Mouse (Mus musculus) 3134 (cell line): ENCODE measurements at regions not wholly inside any gene's neighbourhood (a gene's known extent, or its start where the extent isn't known, plus 50 kb on each side); places are given as distances from the start of the nearest gene placed in this dataset.
"Not testable (repeated sequence)": the region's sequence is repeated elsewhere in the genome, so short reads cannot be mapped to it uniquely, and the experiment has no call there.

Experiments used
- DNase-seq: peaks from one replicate; pipeline ENCODE4 v3.0.0-alpha.2; 2011; ENCODE audit warnings: low spot score; ENCODE audit not compliant: insufficient read length; ENCODE audit errors: extremely low read depth

DNA sequence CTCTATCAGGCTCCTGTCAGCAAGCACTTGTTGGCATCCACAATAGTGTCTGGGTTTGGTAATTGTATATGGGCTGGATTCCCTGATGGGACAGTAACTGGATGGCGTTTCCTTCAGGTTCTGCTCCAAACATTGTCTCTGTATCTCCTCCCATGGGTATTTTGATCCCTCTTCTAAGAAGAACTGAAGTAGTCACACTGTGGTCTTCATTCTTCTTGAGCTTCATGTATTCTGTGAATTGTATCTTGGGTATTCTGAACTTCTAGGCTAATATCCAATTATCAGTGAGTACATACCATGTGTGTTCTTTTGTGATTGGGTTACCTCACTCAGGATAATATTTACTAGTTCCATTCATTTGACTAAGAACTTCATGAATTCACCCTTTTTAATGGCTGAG lies 119.2 kb upstream of the Gm21119 start:
- DNase-seq, result not testable (repeated sequence)

DNA sequence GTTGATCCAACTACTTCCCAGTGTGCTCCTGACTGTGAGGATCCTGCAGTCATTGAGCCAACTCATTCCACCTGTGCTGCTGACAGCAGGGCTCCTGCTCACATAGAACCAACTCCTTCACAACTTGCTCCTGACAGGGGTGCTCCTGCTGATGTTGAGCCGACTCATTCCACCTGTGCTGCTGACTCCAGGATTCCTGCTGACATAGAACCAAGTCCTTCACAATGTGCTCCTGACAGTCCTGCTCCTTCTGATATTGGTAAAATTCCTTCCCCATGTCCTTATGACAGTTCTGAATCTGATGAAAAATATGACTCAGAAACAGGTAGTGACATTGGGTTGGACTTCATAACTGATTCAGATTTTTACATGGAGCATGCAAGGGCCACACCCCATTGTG lies 100.8 kb upstream of the Gm21119 start:
- not testable (repeated sequence) for DNase-seq

DNA sequence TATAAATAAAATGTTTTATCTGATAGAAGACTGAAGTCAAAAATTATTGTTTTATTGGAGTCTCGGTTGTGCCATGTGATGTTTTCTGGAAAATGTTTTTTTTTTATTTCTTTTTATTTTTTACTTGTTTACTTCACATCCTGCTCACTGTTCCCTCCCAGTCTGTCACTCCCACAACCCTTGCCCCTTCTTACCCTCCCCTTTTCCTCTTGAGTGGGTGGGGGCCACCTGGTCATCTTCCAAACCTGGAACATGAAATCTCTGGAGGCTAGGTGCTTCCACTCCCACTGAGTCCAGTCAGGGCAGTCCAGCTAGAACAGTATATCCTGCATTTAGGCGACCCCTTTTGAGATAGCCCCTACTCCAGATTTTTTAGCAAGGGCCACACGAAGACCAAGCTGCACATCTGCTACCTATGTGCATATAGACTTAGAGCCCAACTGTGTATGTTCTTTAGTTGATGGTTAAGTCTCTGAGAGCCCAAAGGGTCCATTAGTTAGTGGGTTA lies 98.3 kb upstream of the Gm21119 start:
- DNase-seq, result not testable (repeated sequence)

DNA sequence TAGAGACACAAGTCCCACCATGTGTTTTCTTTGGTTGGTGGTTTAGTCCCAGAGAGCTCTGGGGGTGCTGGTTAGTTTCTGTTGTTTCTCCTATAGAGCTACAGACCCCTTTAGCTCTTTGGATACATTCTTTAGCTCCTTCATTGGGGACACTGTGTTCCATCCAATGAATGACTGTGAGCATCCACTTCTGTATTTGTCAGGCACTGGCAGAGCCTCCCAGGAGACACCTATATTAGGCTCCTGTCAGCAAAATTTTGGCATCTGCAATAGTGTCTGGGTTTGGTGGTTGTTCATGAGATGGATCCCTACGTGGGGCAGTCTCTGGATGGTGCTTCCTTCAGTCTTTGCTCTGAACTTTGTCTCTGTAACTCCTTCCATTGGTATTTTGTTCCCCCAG lies 97.2 kb upstream of the Gm21119 start:
- DNase-seq, result not testable (repeated sequence)

DNA sequence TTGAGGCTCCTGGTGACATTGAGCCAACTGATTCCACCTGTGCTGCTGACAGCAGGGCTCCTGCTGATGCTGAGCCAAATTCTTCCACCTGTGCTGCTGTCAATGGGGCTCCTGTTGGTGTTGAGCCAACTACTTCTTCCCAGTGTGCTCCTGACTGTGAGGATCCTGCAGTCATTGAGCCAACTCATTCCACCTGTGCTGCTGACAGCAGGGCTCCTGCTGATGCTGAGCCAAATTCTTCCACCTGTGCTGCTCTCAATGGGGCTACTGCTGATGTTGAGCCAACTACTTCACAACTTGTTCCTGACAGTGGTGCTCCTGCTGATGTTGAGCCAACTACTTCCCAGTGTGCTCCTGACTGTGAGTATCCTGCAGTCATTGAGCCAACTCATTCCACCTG lies 90.2 kb upstream of the Gm21119 start:
- DNase-seq, result not testable (repeated sequence)

DNA sequence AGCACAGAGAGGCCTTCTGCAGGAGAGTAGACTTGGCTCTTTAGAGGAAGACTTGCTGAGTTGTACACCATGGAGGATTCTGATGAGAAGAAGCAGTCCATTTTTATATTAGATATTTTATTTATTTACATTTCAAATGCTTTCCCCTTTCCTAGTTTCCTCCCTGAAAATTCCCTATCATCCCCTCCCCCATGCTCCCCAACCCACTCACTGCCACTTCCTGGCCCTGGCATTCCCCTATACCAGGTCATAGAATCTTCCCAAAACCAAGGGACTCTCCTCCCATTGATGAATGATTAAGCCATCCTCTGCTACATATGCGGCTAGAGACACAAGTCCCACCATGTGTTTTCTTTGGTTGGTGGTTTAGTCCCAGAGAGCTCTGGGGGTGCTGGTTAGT lies 85.7 kb upstream of the Gm21119 start:
- DNase-seq, result not testable (repeated sequence)

- DNase-seq, result not testable (repeated sequence)
Measured at GRCm38 (mm10) chr8:20539031-20539430, 75.7 kb upstream of the Gm21119 start.

- DNase-seq, result not testable (repeated sequence)
Measured at GRCm38 (mm10) chr8:20544084-20544483, 70.6 kb upstream of the Gm21119 start.

DNA sequence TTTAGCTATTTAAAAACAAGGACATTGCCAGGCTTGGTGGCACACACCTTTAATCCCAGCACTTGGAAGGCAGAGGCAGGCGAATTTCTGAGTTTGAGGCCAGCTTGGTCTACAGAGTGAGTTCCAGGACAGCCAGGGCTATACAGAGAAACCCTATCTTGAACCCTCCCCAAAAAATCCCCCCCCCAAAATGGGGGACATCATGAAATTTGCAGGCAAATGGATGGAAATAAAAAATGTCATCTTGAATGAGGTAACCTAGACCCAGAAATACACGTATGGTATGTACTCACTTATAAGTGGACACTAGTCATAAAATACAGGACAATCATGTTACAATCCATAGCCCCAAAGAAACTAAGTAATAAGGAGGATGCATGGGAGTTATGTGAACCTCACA lies 69.4 kb upstream of the Gm21119 start:
- not testable (repeated sequence) for DNase-seq

- not testable (repeated sequence) for DNase-seq
Measured at GRCm38 (mm10) chr8:20546401-20546800, 68.3 kb upstream of the Gm21119 start.

- DNase-seq, result peak; percentile 84
Measured at GRCm38 (mm10) chr8:20550054-20550778, 64.5 kb upstream of the Gm21119 start.

GRCm38 (mm10) chr8:20556501-20557181 lies 58.1 kb upstream of the Gm21119 start:
- not testable (repeated sequence) for DNase-seq

DNA sequence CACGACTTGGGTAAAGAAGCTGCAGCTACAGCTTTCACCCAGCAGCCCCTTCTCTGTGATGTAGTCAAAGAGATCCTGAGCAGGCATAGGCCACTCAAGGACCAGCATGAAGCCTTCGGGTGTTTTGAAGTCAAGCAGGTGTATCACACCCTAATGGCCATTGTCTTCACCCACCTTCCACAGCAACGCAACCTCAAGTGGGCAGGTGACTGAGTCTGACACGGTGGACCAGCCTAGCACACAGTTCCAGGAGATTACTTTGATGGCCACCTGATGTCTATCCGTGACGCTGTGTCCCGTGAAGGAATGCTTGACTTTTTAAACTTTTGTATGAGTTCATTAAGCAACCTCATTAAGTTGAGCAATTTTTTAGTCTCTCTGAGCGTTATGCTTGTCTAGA lies 57.5 kb upstream of the Gm21119 start:
- DNase-seq, result not testable (repeated sequence)

GRCm38 (mm10) chr8:20557609-20558008 lies 57.1 kb upstream of the Gm21119 start:
- not testable (repeated sequence) for DNase-seq
